Mouse (Mus musculus): Measurements from ENCODE around the gene Acot4.
"Not testable (repeated sequence)": the region's sequence is repeated elsewhere in the genome, so short reads cannot be mapped to it uniquely, and the experiment has no call there.

The Acot4 gene

GRCm38 (mm10) chr12:84038241-84038640 lies at the start of gene Acot4:
TSS of gene Acot4 (plus strand) at chr12:84038379.
- not testable (repeated sequence) for DNase-seq

- DNase-seq = no peak
These were observed 49.7 kb upstream of the Acot4 start for GRCm38 (mm10) chr12:83988483-83988882.

- no peak for DNase-seq
These were observed 48.8 kb upstream of the Acot4 start for GRCm38 (mm10) chr12:83989378-83989777.

- DNase-seq = no peak
These were observed 41.0 kb upstream of the Acot4 start for GRCm38 (mm10) chr12:83997221-83997620.

- no peak for DNase-seq
These were observed 39.7 kb upstream of the Acot4 start for GRCm38 (mm10) chr12:83998341-83999107.

- DNase-seq = not testable (repeated sequence)
These were observed 38.9 kb upstream of the Acot4 start for GRCm38 (mm10) chr12:83999237-83999636.

- no peak for DNase-seq
These were observed 37.8 kb upstream of the Acot4 start for GRCm38 (mm10) chr12:84000418-84000817.

- no peak for DNase-seq
These were observed 34.3 kb upstream of the Acot4 start for GRCm38 (mm10) chr12:84003866-84004265.

GRCm38 (mm10) chr12:84008251-84008650 lies 29.9 kb upstream of the Acot4 start:
- DNase-seq = no peak

- no peak for DNase-seq
These were observed 29.4 kb upstream of the Acot4 start for GRCm38 (mm10) chr12:84008729-84009128.

- peak; percentile 64 for DNase-seq
These were observed 28.8 kb upstream of the Acot4 start, which contains the start of gene Acot1 for GRCm38 (mm10) chr12:84009171-84009965. TSS of gene Acot1 (plus strand) at chr12:84009490.

GRCm38 (mm10) chr12:84010201-84010600 lies 28.0 kb upstream of the Acot4 start:
- no peak for DNase-seq

- DNase-seq = no peak
These were observed 26.7 kb upstream of the Acot4 start for GRCm38 (mm10) chr12:84011251-84012040.

GRCm38 (mm10) chr12:84013130-84013529 lies 25.0 kb upstream of the Acot4 start:
- DNase-seq = no peak

- no peak for DNase-seq
These were observed 24.5 kb upstream of the Acot4 start for GRCm38 (mm10) chr12:84013701-84014100.

- DNase-seq = not testable (repeated sequence)
These were observed 17.7 kb upstream of the Acot4 start for GRCm38 (mm10) chr12:84020528-84020927.

- not testable (repeated sequence) for DNase-seq
These were observed 15.9 kb upstream of the Acot4 start for GRCm38 (mm10) chr12:84022266-84022665.

GRCm38 (mm10) chr12:84023052-84023745 lies 15.0 kb upstream of the Acot4 start:
- no peak for DNase-seq

- no peak for DNase-seq
These were observed 12.3 kb upstream of the Acot4 start for GRCm38 (mm10) chr12:84025888-84026287.

GRCm38 (mm10) chr12:84028328-84028727 lies 9.9 kb upstream of the Acot4 start:
- DNase-seq = not testable (repeated sequence)

GRCm38 (mm10) chr12:84029043-84029442 lies 9.1 kb upstream of the Acot4 start:
- not testable (repeated sequence) for DNase-seq

- peak; percentile 78 for DNase-seq
These were observed 7.4 kb upstream of the Acot4 start for GRCm38 (mm10) chr12:84030659-84031332.
